Mouse (Mus musculus): Measurements from ENCODE around the gene Slc8a2.

DNA sequence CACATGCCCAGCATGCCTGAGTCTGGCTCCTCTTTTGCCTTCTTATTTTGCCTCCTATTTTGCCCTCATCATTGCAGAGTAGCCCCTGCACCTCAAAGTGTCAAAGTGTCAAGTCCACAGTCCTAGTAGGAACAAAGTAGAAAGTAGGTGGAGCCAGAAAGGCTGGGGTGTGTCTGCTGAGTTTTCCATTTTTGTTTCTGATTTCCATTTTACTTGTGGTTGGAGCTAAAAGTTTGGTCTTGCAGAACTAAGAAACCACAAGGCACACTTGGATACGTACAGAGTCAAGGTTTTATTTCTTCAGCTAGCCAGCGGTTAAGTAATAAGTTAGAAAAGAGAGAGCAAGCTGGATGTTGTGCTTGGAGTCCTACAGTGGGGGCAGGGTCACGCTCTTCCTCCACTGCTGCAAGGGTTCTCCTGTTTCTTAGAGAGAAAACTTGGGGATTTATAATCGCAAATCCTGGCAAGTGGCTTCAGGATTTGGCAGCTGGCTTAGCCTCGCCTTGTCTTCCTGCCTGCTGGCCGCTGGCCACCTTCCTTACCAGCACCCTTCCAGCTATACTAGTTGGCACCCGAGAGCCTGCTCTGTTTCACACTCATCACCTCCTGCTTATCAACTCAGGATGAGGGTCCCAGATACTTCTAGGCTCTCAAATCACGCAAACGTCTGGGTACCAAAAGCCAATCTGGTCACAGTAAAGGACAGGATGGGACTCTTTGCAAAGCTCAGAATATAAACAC lies 25.7 kb downstream of the Slc8a2 start:
- no peak for TF ChIP-seq CTCF (IDR thresholded peaks at IDR 0.05; ENCODE audit: borderline replicate concordance, control insufficient read depth, extremely low read depth, insufficient read depth, low read length, poor library complexity)
- TF ChIP-seq POLR2A (IDR thresholded peaks at IDR 0.05; ENCODE audit: control insufficient read depth, extremely low read depth, insufficient read depth, low read length, poor library complexity): no peak

All from thymus, adult 2 months (tissue).